Mouse (Mus musculus): ENCODE measurements around the gene Ric8a.

Gene Ric8a

DNA sequence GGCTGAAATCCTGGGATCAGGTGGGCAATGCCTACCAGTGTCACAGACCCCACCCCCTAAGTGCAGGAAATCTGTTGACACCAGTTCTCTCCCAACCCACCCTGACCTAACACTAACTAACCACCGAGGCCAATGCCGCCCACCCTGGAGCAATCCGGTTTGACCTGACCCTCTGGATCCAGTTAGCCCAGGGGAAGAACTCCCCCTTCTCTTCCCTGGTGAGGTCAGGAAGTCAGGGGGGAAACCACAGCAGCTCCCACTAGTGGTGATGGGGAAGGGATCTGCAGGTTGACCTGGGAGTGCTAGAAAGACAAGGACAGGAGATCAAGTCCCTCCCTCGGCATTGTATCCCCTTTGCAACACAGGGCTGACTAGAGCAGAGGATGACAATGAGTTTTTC lies 11.1 kb upstream of the Ric8a start:
- no peak for DNase-seq (ENCODE audit: extremely low spot score, low spot score)

DNA sequence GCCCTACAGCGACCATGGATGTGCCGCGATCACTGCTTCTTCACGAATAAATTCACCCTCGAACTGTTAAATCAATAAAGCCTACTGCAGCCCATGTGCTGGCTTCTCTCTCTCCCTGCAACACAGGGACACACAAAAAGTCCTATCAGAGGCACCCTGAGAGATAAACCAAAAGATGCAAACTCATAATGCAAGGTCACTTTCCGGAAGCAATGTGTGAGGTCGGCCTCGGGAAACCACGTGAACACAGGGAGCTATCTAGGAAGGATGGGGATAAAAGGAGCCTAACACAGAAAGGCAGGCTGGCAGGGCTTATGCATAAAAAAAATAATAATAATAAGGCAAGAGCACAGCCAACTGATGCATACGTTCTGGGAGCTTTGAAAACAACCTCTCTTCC lies 10.1 kb upstream of the Ric8a start:
- no peak for DNase-seq (ENCODE audit: extremely low spot score, low spot score)

DNA sequence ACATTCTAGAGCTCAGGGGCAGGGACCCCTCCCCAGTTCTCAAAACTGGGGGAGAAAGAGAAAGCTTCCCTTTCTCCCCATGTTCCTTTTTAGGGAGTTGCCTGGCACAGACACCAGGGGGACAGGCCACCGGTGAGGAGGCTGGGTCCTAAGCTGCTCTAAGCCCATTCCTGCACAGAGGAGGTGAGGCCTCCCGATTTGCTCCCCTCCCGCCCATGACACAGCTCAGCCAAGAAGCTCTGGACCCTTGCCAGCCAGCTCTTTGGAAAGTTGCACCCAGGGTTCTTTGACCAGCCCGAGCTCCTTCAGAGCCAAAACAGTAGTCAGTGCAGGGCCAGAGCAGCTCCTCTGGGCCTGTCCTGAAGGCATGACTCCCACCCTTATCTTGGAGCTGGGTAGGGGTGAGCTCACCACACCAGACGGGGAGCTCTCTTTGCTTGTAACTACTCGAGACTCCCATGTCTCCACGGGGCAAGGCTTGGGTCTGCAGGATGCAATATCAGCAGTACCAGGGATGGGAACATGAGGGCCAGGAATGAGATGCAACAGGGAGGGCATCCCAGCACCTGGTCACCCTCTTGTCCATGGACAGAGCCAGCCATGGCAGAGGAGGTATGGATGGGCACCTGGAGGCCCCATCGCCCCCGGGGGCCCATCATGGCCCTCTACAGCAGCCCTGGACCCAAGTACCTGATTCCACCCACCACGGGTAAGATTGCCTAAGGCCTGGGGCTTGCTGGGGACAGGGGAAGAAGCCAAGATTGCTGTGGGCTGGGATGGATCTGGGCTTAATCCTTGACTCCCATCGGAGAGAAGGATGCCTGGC lies 8.8 kb upstream of the Ric8a start, which contains the start of gene Odf3:
TSS of gene Odf3 (plus strand) at position 51 of the 826 bp plus-strand sequence.
- no peak for DNase-seq (ENCODE audit: extremely low spot score, low spot score)

DNA sequence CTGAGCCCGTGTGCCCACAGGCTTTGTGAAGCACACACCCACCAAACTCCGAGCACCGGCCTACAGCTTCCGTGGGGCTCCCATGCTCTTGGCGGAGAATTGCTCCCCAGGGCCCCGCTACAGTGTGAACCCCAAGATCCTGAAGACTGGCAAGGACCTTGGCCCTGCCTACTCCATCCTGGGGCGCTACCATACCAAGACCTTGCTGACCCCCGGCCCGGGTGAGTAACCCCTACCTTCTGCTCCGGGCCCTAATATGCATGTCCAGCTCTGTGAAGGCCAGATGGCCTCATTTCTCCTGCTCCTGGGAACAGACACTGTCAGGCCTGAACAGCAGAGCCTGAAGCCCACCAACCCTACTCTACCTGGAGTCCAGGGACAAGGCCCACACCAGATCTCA lies 8.2 kb upstream of the Ric8a start:
- no peak for DNase-seq (ENCODE audit: extremely low spot score, low spot score)

DNA sequence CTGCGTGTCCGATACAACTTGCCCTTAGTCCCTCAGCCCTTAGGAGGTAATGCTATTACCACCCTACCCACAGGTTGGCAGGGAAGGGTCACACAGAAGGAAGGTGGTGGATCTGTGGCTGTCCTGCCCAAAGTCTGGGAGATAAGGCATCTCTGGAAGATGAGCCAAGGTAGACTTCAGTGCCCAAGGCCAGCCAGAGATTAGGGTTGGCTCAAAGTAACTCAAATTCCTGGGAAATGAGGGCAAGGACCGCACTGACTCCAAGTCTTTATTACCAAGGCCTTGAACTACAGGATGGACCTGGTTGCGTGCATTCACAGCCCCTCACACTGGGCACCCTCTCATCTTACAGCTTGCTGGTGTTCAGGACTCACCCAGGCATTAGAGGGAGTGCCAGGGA lies 4.8 kb upstream of the Ric8a start:
- no peak for DNase-seq (ENCODE audit: extremely low spot score, low spot score)

DNA sequence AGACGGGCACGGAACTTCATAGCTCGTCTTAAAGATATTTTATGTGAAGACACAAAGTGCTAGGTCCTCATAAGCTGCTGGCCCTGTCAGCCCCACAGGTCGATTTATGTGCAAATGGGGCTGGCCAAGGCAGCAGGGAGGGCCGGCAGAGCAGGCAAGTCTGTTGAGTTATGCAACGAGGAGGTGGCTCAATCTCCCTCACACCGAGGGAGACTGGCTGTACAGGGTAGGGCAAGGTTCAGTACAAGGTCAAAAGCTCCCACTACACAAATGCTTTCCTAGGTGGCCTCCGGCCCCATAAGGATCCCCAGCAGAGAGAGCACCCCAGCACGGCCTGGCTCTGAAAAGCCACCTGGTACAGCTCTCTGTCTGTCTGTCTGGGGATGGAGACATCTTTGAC lies 3.4 kb upstream of the Ric8a start:
- no peak for DNase-seq (ENCODE audit: extremely low spot score, low spot score)

DNA sequence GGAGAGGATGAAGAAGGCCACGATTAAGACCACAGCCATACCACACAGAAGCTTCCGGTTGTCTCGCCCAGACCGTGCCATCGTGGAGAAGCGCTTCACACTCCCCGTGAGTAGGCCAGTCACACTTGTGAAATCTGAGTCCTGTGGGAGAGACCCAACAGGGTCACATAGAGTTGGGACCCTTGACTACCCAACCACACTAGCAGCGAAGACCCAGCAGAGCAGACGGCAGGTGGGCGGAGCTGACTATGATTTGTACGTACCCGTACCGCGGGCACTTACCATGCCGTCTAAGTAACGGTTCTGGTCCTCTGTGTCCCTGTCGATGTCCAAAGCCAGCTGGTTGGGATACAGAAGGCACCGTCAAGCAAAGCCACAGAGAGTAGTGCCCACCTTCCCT lies 2.3 kb upstream of the Ric8a start:
- no peak for DNase-seq (ENCODE audit: extremely low spot score, low spot score)

DNA sequence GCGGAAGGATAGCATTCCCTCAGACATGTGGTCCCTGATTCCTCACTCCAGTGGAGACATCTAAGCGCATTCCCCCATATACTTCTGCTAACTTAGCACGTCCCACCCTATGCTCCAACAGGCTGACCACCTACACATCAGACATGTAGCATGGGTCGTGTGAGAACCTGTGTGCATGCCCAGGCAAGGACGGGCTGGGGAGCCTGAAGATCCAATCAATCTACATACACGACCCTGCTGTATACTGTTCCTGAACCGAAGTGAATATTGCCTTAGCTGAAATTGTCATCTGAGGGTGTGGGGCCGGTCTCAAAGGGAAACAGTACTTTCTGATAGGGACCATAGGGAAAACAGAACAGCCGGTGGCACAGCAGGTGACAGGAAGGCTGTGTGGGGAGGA lies 1.6 kb upstream of the Ric8a start:
- DNase-seq (ENCODE audit: extremely low spot score, low spot score) = no peak

DNA sequence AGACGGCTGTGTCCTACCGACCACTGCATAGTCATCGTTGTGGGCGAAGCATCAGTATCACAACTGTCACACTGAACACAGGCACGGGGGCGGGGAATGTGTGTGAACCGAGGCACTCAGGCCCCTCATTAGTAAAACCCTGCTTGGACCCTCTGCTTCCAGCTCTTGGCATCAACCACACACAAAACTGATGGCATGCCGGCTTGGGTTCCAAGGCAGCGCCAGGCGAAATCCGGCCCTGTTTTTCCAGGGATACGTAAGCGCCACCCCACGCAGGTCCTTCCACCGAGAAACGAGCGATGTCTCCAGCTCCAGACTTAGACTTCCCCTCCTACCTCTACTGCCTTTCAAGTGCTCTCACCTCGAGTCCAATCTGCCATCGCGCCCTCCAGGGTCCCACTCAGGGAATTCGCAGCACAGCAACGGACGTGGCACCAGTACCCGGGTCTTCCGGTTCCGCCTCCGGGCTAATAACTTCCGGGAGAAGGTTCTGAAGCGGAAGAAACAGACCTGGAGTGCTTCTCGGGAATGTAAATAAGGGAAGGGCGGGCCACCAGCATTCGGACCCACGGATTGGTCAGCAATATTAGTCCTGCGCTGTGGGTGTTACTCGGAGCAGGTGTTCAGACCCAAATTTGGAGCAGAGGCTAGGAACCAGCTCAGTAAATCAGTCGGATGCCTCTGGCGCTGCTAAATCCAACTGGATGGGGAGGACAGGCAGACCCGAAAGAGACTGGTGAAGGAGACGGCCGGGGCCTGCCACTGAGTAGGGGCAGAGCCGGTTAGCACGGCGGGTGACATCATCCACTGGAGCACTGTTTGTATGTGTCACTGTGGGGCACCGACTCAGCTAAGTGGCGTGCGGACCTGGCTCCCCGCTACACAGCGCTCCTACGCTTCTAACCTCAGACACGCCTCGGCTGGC lies 635 bp upstream of the Ric8a start, which contains the start of gene Gm45785:
TSS of gene Gm45785 (minus strand) at position 472 of the 925 bp plus-strand sequence.
- peak; percentile 90 for DNase-seq (ENCODE audit: extremely low spot score, low spot score)

DNA sequence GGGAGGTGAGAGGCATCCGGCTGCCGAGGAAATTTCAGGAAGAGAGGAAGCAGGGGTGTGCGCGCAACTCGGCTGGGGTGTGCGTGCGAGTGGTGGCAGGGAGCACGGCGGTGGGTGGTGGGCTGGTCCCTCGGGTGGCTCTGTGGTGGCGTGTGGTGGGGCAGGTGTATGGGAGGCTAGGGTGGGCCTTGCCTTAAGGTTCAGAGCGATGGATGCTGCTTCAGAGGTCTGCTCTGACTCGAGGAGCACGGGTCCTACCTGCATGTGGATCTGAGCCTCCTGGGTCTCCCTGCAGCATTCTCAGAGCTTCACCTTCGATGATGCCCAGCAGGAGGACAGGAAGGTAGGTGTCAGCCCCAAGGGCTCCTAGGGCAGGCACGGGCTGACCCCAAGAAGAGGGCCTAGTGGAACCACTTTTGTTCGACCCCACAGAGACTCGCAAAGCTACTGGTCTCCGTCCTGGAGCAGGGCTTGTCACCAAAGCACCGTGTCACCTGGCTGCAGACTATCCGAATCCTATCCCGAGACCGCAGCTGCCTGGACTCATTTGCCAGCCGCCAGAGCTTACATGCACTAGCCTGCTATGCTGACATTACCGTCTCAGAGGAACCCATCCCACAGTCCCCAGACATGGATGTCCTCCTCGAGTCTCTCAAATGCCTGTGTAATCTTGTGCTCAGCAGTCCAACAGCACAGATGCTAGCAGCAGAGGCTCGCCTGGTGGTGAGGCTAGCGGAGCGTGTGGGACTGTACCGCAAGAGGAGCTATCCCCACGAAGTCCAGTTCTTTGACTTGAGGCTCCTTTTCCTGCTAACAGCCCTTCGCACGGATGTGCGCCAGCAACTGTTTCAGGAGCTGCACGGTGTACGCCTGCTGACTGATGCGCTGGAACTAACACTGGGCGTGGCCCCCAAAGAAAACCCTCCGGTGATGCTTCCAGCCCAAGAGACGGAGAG lies 1.1 kb downstream of the Ric8a start, which contains the start of gene Bet1l:
TSS of gene Bet1l (minus strand) at position 28 of the 956 bp plus-strand sequence.
- no peak for DNase-seq (ENCODE audit: extremely low spot score, low spot score)

DNA sequence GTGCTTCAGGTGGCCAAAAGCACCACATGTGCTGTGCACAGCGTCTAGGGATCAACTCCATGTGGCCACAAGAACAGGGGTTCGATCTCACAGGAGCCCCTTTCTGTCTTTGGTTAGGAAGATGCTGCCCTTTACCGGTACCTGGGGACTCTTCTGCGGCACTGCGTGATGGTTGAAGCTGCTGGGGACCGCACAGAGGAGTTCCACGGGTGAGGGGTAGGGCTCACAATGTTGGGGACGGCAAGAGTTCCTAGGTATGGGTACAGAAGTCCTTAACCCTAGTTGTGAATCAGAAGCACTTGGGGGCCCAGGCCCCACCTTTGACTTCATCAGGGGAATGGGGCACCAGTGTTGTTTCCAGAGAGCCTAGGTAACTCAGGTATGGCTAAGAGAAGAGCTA lies 2.0 kb downstream of the Ric8a start:
- DNase-seq (ENCODE audit: extremely low spot score, low spot score) = no peak

DNA sequence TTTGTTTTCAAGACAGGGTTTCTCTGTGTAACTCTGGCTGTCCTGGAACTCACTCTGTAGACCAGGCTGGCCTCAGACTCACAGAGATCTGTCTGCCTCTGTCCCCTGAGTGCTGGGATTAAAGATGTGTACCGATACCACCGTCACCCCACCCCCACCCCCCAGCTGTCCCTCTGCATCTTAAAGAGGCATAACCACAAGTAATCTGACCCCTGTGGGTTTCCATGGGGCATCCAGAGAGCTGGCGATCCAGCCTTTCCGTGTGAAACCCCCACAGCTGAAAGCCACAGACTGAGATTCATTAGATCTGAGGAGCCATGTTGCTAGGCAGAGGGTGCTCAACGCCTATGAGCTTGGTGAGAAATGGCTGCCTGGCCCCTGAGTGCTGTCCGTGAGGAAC lies 3.2 kb downstream of the Ric8a start:
- no peak for DNase-seq (ENCODE audit: extremely low spot score, low spot score)

DNA sequence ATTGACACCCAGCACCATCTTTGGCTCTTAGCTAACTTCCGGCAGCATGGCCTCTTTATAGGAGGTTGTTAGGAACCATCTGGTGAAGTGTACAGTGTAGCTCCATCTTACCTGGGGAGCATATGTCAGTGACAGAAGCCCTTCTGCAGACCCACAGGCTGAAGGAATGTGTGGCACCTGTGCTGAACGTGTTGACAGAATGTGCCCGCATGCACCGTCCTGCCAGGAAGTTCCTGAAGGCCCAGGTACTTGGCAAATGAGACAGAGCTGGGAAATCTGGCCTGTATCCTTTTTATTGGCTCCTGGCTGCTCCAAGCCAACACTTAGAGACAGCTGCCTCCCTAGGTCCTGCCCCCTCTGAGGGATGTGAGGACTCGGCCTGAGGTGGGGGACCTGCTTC lies 4.0 kb downstream of the Ric8a start:
- no peak for DNase-seq (ENCODE audit: extremely low spot score, low spot score)

DNA sequence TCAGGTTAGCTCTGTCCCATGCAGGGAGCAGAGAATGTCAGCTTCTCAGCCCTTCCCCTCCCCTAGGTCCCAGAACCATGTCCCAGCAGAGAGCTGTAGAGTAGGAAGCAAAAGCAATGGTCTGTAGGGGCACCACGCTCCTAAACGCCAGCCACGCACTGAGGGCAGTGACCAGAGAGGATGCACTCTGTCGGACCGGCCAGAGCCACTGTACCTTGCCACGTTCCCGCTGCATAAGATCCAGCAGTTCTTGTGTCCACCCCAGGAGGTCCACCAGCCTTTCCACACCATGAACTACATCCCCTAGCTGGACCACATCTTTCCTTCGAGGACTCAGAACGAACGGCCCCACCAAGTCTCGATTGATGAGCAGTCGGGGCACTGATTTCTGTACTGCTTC lies 8.0 kb downstream of the Ric8a start:
- DNase-seq (ENCODE audit: extremely low spot score, low spot score) = no peak

DNA sequence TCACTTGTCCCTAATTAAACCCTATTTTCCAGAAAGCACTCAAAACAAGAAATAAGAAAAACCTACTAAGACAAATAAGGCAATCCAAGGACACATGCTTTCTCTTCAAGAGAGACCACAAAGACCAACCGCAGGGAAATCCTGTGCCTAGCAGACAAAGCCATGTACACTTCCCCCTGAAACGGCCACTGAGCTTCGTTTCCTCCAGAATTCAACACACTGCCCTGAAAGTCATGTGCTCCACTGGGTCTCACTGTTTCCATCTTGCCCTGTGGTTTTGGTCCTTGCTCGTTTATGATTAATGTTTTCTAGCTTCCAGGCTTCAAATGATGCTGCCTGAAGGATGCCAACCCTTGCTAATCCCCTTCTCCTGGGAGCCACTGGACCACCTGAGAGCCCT lies 17.5 kb downstream of the Ric8a start:
- no peak for DNase-seq (ENCODE audit: extremely low spot score, low spot score)

DNA sequence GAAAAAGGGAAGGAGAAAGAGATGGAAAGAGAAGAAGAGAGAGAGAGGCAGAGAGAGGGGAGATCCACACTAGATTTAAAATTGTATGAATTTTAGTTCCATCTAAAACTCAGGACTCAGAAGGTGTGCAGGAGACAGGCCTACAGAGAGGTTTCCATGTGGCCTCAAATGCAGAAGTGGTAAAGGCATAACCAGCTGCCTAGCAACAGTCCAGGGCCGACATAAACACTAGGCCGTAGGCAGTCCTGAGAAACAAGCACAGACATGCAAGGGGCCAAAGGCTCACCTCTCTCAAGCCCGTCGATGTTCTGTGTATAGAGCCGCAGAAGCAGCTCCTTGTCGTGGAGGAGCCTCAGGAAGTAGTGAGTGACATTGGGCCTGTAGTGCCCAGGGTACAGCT lies 20.6 kb downstream of the Ric8a start:
- DNase-seq (ENCODE audit: extremely low spot score, low spot score) = no peak

DNA sequence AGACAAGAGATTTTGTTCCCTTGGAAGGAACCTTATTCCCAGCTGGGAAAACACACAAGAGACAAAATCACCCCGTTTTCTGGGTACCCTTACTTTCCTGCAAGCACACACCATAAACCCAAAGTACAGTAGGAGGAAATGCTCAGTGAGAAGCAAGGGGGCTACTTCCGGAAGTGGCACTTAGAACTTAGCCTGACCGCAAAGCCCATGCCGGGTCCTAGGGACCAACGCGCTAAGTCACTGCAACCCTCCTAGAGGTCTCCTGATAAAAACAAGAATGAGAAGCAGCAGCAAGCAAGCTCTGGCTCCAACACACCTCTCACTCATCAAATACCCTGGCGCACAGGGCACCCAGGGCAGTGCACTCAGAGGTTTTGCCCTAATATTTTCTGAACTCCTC lies 22.6 kb downstream of the Ric8a start:
- no peak for DNase-seq (ENCODE audit: extremely low spot score, low spot score)

DNA sequence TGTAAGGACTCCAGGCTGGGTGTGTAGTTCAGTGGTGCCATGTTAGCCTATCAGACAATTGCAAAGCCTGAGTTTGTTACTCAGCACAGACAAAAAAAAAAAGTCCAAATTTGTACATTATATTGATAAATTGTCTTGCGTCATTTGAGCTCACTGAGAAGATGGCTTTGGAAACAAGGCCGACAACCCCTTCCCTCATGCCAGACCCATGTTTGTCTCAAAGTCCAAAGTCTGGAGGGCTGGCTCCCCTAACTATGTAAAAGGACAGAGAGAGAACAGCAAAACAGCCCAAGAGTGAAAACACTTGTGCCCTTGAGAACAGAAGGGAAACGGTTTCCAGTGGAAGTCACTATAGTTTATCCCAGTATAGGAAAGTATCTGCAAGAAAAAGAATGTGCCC lies 23.7 kb downstream of the Ric8a start:
- DNase-seq (ENCODE audit: extremely low spot score, low spot score) = no peak

DNA sequence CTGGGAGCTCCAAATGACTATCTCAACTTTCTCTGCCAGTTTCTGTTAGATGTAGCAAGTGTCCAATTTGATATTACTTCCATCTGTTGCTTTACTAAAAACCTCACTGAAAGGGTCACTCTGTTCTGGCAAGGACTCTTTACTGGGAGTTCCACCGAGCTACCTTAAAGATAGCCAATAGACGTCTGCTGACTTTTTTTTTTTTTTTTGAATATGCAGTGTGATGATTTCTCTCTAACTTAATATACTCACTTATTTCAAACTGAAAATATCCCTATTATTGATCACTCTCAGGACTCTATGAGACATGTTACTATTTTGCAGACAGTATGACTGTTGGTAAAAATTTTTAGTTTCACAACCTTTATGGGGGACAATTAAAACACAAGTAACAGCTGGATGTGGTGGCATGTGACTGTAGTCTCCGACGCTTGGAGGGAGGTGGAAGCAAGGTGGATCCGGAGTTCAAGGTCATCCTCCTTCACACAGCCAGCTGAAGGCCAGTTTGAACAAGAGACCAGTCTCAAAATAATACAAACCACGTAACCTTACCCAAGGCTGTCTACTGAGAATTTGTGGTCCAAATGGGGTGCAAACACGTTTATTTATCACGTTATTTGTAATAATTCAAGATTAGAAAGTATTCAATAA lies 24.2 kb downstream of the Ric8a start:
- no peak for DNase-seq (ENCODE audit: extremely low spot score, low spot score)

DNA sequence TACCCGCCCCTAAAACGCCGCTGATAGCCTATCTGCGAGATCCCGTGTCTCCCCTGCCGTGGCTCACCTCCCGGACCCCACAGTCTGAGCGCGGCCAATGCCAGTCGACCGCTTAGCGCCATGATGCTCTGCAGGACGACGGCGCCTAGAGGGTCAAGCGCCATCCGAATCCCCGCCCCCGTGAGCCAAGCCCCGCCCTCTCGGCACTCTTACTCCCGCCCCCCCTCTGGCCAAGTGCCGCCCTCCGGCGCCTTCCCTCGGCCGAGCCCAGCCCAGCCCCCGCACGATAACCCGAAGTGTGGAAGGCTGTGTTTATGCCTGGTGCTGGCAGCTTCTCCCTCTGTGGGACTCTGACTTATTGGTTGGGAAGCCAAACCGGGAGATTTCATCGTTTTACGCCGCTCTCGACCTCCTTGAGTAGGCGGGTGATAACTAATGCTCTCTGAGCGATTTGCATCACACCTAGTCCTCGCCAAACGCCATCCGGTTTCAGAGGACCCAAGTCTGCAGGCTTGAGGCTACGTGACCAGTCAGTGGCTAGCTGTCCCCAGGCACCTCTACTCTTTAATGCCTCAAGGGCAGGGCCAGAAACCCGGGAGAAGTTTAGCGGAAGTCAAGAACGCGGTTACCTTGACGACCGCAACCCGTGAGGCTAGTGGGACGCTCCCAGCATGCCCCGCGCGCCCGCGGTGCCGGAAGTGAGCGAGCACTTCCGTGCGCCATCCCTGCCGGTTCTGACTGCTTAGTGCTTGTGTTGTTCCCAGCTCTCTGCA lies 25.1 kb downstream of the Ric8a start, which contains the start of the genes Psmd13 and Sirt3:
TSS of gene Psmd13 (plus strand) at position 273 of the 773 bp plus-strand sequence.
TSS of gene Sirt3 (minus strand) at position 614 of the 773 bp plus-strand sequence.
- peak; percentile 94 for DNase-seq (ENCODE audit: extremely low spot score, low spot score)

All from neural tube, embryonic 10.5 days (tissue).